Mouse (Mus musculus) heart, embryonic 12.5 days (tissue): ENCODE results near the gene Smyd3. TPM values are rescaled to one million over a fixed set of nuclear protein-coding genes. Genes with fewer than 3 reads are reported as not detected.

Source experiments
- ATAC-seq: fragments of 200-750 bp; cut with Nextera tagmentation; 2 replicates; pipeline ENCODE4 v1.8.0; 2017; ENCODE audit warnings: moderate TSS enrichment, moderate library complexity; ENCODE audit not compliant: insufficient number of reproducible peaks, low FRiP score
- H3K27ac ChIP-seq: fragments of 300-500 bp; sonication (generic); 2 replicates; pipeline ENCODE4 v1.5.1; 2016; ENCODE audit warnings: mild to moderate bottlenecking, moderate library complexity; ENCODE audit not compliant: poor library complexity, severe bottlenecking
- H3K27me3 ChIP-seq: fragments of 300-500 bp; sonication (generic); replicated peaks from 2 replicates; pipeline ENCODE4 v1.6.1; 2016; ENCODE audit warnings: mild to moderate bottlenecking, moderate library complexity
- H3K36me3 ChIP-seq: fragments of 300-500 bp; sonication (generic); 2 replicates; pipeline ENCODE4 v1.6.1; 2016; ENCODE audit warnings: mild to moderate bottlenecking, moderate library complexity
- H3K4me1 ChIP-seq: fragments of 300-500 bp; sonication (generic); replicated peaks from 2 replicates; pipeline ENCODE4 v1.6.1; 2016; ENCODE audit warnings: mild to moderate bottlenecking
- H3K4me2 ChIP-seq: fragments of 300-500 bp; sonication (generic); 2 replicates; pipeline ENCODE4 v1.6.1; 2016; ENCODE audit warnings: mild to moderate bottlenecking, moderate library complexity
- H3K4me3 ChIP-seq: fragments of 300-500 bp; sonication (generic); 2 replicates; pipeline ENCODE4 v1.5.1; 2016; ENCODE audit warnings: mild to moderate bottlenecking
- H3K9ac ChIP-seq: fragments of 300-500 bp; sonication (generic); 2 replicates; pipeline ENCODE4 v1.6.1; 2016; ENCODE audit warnings: mild to moderate bottlenecking, moderate library complexity
- H3K9me3 ChIP-seq: fragments of 300-500 bp; sonication (generic); replicated peaks from 2 replicates; pipeline ENCODE4 v1.6.1; 2016; ENCODE audit warnings: mild to moderate bottlenecking, moderate library complexity
- WGBS: fragments of 180-500 bp; shearing (Covaris S2); methylation state at CpG from one replicate; pipeline ENCODE4 v1.1.7; 2016; 5-methylcytosine and 5-hydroxymethylcytosine counted together
- polyA plus RNA-seq: library from polyadenylated mRNA; unstranded; fragments of >200 nt; fragmentation: Nextera tagmentation; extraction: Ambion mirVana; gene quantifications from 2 replicates; pipeline ENCODE4 v1.2.1, GENCODE M21; 2016

Gene Smyd3
- polyA plus RNA-seq, result 11.5 and 12.2 TPM in 2 replicates

GRCm38 (mm10) chr1:179517713-179518465 lies at the start of gene Smyd3:
Smyd3 (minus strand) TSS chr1:179518041.
- Histone ChIP-seq H3K4me1 (peaks cover 8% of the 10 kb centered on the region), H3K4me2 (peak within 1 kb of the TSS; percentile 99), H3K4me3 (peak within 1 kb of the TSS; percentile 83), H3K27me3 (no peaks in the 10 kb centered on the region), H3K36me3 (no peaks in the 10 kb centered on the region), H3K27ac (peak within 1 kb of the TSS; percentile 60), H3K9me3 (no peaks in the 10 kb centered on the region), H3K9ac (peak within 1 kb of the TSS; percentile 84)
- peak; percentile 92 for ATAC-seq
- 6% methylated on average over 39 of the region's 39 CpGs for WGBS

- ATAC-seq, result no peak
- Histone ChIP-seq H3K4me3 (no peak overlapping the region), H3K36me3 (no peaks in the 10 kb centered on the region), H3K9me3 (no peaks in the 10 kb centered on the region), H3K9ac (no peak overlapping the region), H3K27ac (no peak overlapping the region), H3K4me1 (peaks cover 30% of the 10 kb centered on the region), H3K27me3 (no peaks in the 10 kb centered on the region), H3K4me2 (no peak overlapping the region)
- 79% methylated on average over 7 of the region's 7 CpGs for WGBS
Measured at GRCm38 (mm10) chr1:179567558-179567957, 49.7 kb upstream of the Smyd3 start.

GRCm38 (mm10) chr1:179563926-179564325 lies 46.1 kb upstream of the Smyd3 start:
- Histone ChIP-seq H3K27ac (no peak overlapping the region), H3K9me3 (no peaks in the 10 kb centered on the region), H3K4me1 (peaks cover 22% of the 10 kb centered on the region), H3K36me3 (no peaks in the 10 kb centered on the region), H3K4me2 (no peak overlapping the region), H3K9ac (no peak overlapping the region), H3K27me3 (no peaks in the 10 kb centered on the region), H3K4me3 (no peak overlapping the region)
- 89% methylated on average over 5 of the region's 5 CpGs for WGBS
- no peak for ATAC-seq

- H3K4me2 ChIP-seq, result no peak overlapping the region
- peaks cover 15% of the 10 kb centered on the region for H3K4me1 ChIP-seq
- WGBS, result 83% methylated on average over 4 of the region's 4 CpGs
Measured at GRCm38 (mm10) chr1:179563211-179563610, 45.4 kb upstream of the Smyd3 start.

GRCm38 (mm10) chr1:179560845-179561430 lies 43.1 kb upstream of the Smyd3 start:
- no peak overlapping the region for H3K27ac ChIP-seq
- no peak for ATAC-seq
- H3K9ac ChIP-seq, result no peak overlapping the region
- H3K4me3 ChIP-seq, result no peak overlapping the region
- peaks cover 4% of the 10 kb centered on the region; the same call in 1 of the 2 replicates for H3K4me1 ChIP-seq
- no peaks in the 10 kb centered on the region for H3K36me3 ChIP-seq
- no peaks in the 10 kb centered on the region for H3K27me3 ChIP-seq
- 93% methylated on average over 6 of the region's 6 CpGs for WGBS
- no peaks in the 10 kb centered on the region for H3K9me3 ChIP-seq
- H3K4me2 ChIP-seq, result no peak overlapping the region

More at GRCm38 (mm10) chr1:179563211-179563610, 45.4 kb upstream of the Smyd3 start:
- Histone ChIP-seq H3K27ac (no peak overlapping the region), H3K36me3 (no peaks in the 10 kb centered on the region), H3K9ac (no peak overlapping the region), H3K9me3 (no peaks in the 10 kb centered on the region), H3K4me3 (no peak overlapping the region), H3K27me3 (no peaks in the 10 kb centered on the region)
- ATAC-seq, result no peak

GRCm38 (mm10) chr1:179559446-179560194 lies 41.8 kb upstream of the Smyd3 start:
- no peaks in the 10 kb centered on the region for H3K36me3 ChIP-seq
- no peak overlapping the region for H3K4me2 ChIP-seq
- H3K9ac ChIP-seq, result no peak overlapping the region
- no peak for ATAC-seq
- H3K9me3 ChIP-seq, result no peaks in the 10 kb centered on the region
- peaks cover 4% of the 10 kb centered on the region; the same call in 1 of the 2 replicates for H3K4me1 ChIP-seq
- no peak overlapping the region for H3K4me3 ChIP-seq
- no peaks in the 10 kb centered on the region for H3K27me3 ChIP-seq
- no peak overlapping the region for H3K27ac ChIP-seq
- 78% methylated on average over 11 of the region's 11 CpGs for WGBS

- peaks cover 20% of the 10 kb centered on the region for H3K4me1 ChIP-seq
Measured at GRCm38 (mm10) chr1:179556921-179557320, 39.1 kb upstream of the Smyd3 start.

GRCm38 (mm10) chr1:179553949-179554347 lies 36.1 kb upstream of the Smyd3 start:
- Histone ChIP-seq H3K36me3 (no peaks in the 10 kb centered on the region), H3K27me3 (no peaks in the 10 kb centered on the region), H3K9me3 (no peaks in the 10 kb centered on the region), H3K4me2 (no peak overlapping the region), H3K4me3 (no peak overlapping the region), H3K4me1 (peaks cover 22% of the 10 kb centered on the region), H3K9ac (no peak overlapping the region), H3K27ac (no peak overlapping the region)
- 73% methylated on average over 4 of the region's 4 CpGs for WGBS
- ATAC-seq, result no peak

More at GRCm38 (mm10) chr1:179556921-179557320, 39.1 kb upstream of the Smyd3 start:
- no peak overlapping the region for H3K9ac ChIP-seq
- no peaks in the 10 kb centered on the region for H3K9me3 ChIP-seq
- no peak overlapping the region for H3K27ac ChIP-seq
- no peak for ATAC-seq
- H3K4me3 ChIP-seq, result no peak overlapping the region
- no peak overlapping the region for H3K4me2 ChIP-seq
- no peaks in the 10 kb centered on the region for H3K36me3 ChIP-seq
- 85% methylated on average over 3 of the region's 3 CpGs for whole genome bisulfite sequencing
- H3K27me3 ChIP-seq, result no peaks in the 10 kb centered on the region

GRCm38 (mm10) chr1:179553197-179553948 lies 35.5 kb upstream of the Smyd3 start:
- Histone ChIP-seq H3K36me3 (no peaks in the 10 kb centered on the region), H3K27ac (no peak overlapping the region), H3K4me3 (no peak overlapping the region), H3K9ac (no peak overlapping the region), H3K4me2 (no peak overlapping the region), H3K4me1 (peaks cover 24% of the 10 kb centered on the region), H3K9me3 (no peaks in the 10 kb centered on the region), H3K27me3 (no peaks in the 10 kb centered on the region)
- ATAC-seq, result no peak
- 55% methylated on average over 5 of the region's 5 CpGs for WGBS

- no peak overlapping the region for H3K4me2 ChIP-seq
- ATAC-seq, result no peak
- peak overlapping the region; percentile 6; the same call in 1 of the 2 replicates for H3K9ac ChIP-seq
- H3K4me3 ChIP-seq, result no peak overlapping the region
- WGBS, result 53% methylated on average over 7 of the region's 7 CpGs
- no peak overlapping the region for H3K27ac ChIP-seq
- H3K36me3 ChIP-seq, result no peaks in the 10 kb centered on the region
- H3K4me1 ChIP-seq, result peaks cover 30% of the 10 kb centered on the region
- H3K9me3 ChIP-seq, result no peaks in the 10 kb centered on the region
- H3K27me3 ChIP-seq, result no peaks in the 10 kb centered on the region
Measured at GRCm38 (mm10) chr1:179552751-179553150, 34.9 kb upstream of the Smyd3 start.
